Mouse (Mus musculus) kidney, postnatal 4 days (tissue): ENCODE measurements around the gene Gabra5.

Experiments
- DNase-seq, 2 experiments: peaks; one replicate each; pipeline ENCODE4 v3.0.0; 2021; ENCODE audit warnings: mixed read lengths in 2 of 2

The Gabra5 gene

GRCm38 (mm10) chr7:57509681-57510141 lies at the start of gene Gabra5:
Gabra5 (minus strand) TSS chr7:57510059.
- peak; percentile 17 to 29 for DNase-seq

- peak in 1 of 2 experiments; percentile 0 for DNase-seq
These were observed 28.7 kb upstream of the Gabra5 start for GRCm38 (mm10) chr7:57538565-57538964.

GRCm38 (mm10) chr7:57532676-57533075 lies 22.8 kb upstream of the Gabra5 start:
- DNase-seq: no peak

GRCm38 (mm10) chr7:57529954-57530353 lies 20.1 kb upstream of the Gabra5 start:
- DNase-seq: no peak

- no peak for DNase-seq
These were observed 19.6 kb upstream of the Gabra5 start for GRCm38 (mm10) chr7:57529451-57529850.

GRCm38 (mm10) chr7:57512955-57513354 lies 3.1 kb upstream of the Gabra5 start:
- peak in 1 of 2 experiments; percentile 11 for DNase-seq

GRCm38 (mm10) chr7:57508860-57509632 lies 813 bp downstream of the Gabra5 start:
- peak; percentile 6 to 18 for DNase-seq

- no peak for DNase-seq
These were observed 7.0 kb downstream of the Gabra5 start for GRCm38 (mm10) chr7:57502809-57503208.

- DNase-seq: no peak
These were observed 18.1 kb downstream of the Gabra5 start for GRCm38 (mm10) chr7:57491795-57492194.

GRCm38 (mm10) chr7:57486907-57487306 lies 23.0 kb downstream of the Gabra5 start:
- no peak for DNase-seq

- no peak for DNase-seq
These were observed 27.0 kb downstream of the Gabra5 start for GRCm38 (mm10) chr7:57482896-57483295.

GRCm38 (mm10) chr7:57473811-57474525 lies 35.9 kb downstream of the Gabra5 start:
- DNase-seq: peak; percentile 45 to 55

- no peak for DNase-seq
These were observed 38.5 kb downstream of the Gabra5 start for GRCm38 (mm10) chr7:57471316-57471715.

GRCm38 (mm10) chr7:57460354-57460753 lies 49.5 kb downstream of the Gabra5 start:
- no peak for DNase-seq

- DNase-seq: no peak
These were observed 61.6 kb downstream of the Gabra5 start for GRCm38 (mm10) chr7:57448239-57448638.

- DNase-seq: no peak
These were observed 87.2 kb downstream of the Gabra5 start for GRCm38 (mm10) chr7:57422675-57423074.

- DNase-seq: no peak
These were observed 88.8 kb downstream of the Gabra5 start for GRCm38 (mm10) chr7:57421044-57421443.

GRCm38 (mm10) chr7:57419392-57419791 lies 90.5 kb downstream of the Gabra5 start, which contains the start of gene Gabrb3:
Gabrb3 (plus strand) TSS chr7:57419692.
- DNase-seq: no peak

GRCm38 (mm10) chr7:57412896-57413295 lies 97.0 kb downstream of the Gabra5 start:
- DNase-seq: no peak

- no peak for DNase-seq
These were observed 98.7 kb downstream of the Gabra5 start for GRCm38 (mm10) chr7:57411163-57411562.

- DNase-seq: no peak
These were observed 116.3 kb downstream of the Gabra5 start for GRCm38 (mm10) chr7:57393551-57393950.

GRCm38 (mm10) chr7:57390046-57390445 lies 119.8 kb downstream of the Gabra5 start:
- DNase-seq: no peak

GRCm38 (mm10) chr7:57387341-57387654 lies 122.6 kb downstream of the Gabra5 start:
- DNase-seq: no peak
